Mouse (Mus musculus) liver, embryonic 14.5 days (tissue): Measurements from ENCODE around the gene Ankmy2. TPM values are rescaled to one million over a fixed set of nuclear protein-coding genes. Genes with fewer than 3 reads are reported as not detected.

ENCODE experiments used
- ATAC-seq: fragments of 200-750 bp; cut with Nextera tagmentation; 2 replicates; pipeline ENCODE4 v1.8.0; 2017; ENCODE audit warnings: moderate number of reproducible peaks, mild to moderate bottlenecking, moderate library complexity; ENCODE audit not compliant: insufficient read depth
- DNase-seq, 3 experiments: peaks; one replicate each; pipeline ENCODE4 v3.0.0-alpha.2; 2012 to 2013; ENCODE audit warnings: low read depth in 3 of 3, low spot score in 3 of 3
- H3K27ac ChIP-seq: fragments of 300-500 bp; sonication (generic); 2 replicates; pipeline ENCODE4 v1.5.1; 2014; ENCODE audit warnings: moderate library complexity, mild to moderate bottlenecking, control low read depth, inconsistent platforms
- H3K27me3 ChIP-seq: fragments of 300-500 bp; sonication (generic); 2 replicates; pipeline ENCODE4 v1.6.1; 2014; ENCODE audit warnings: mild to moderate bottlenecking, low read length, moderate library complexity; ENCODE audit not compliant: control insufficient read depth, insufficient read depth
- H3K36me3 ChIP-seq: fragments of 300-500 bp; sonication (generic); replicated peaks from 2 replicates; pipeline ENCODE4 v1.6.1; 2014; ENCODE audit warnings: low read depth; ENCODE audit not compliant: control insufficient read depth, insufficient read depth
- H3K4me1 ChIP-seq, 2 experiments: fragments of 200-500 bp in 1 of 2; fragments of 300-500 bp in 1 of 2; sonication (generic) in 1 of 2; replicated peaks; 2 replicates each; pipeline ENCODE4 v1.6.1; 2012 to 2014; ENCODE audit warnings: antibody characterized with exemption in 1 of 2, inconsistent platforms in 1 of 2, low read length in 1 of 2; ENCODE audit not compliant: control insufficient read depth in 2 of 2, insufficient read depth in 2 of 2
- H3K4me2 ChIP-seq: fragments of 300-500 bp; sonication (generic); 2 replicates; pipeline ENCODE4 v1.6.1; 2014; ENCODE audit warnings: low read depth, mild to moderate bottlenecking, control low read depth, moderate library complexity
- H3K4me3 ChIP-seq, 2 experiments: fragments of 200-500 bp in 1 of 2; fragments of 300-500 bp in 1 of 2; sonication (generic) in 1 of 2; 2 replicates each; pipeline ENCODE4 v1.5.1; 2012 to 2014; ENCODE audit warnings: low read depth in 2 of 2, low read length in 2 of 2, mild to moderate bottlenecking in 2 of 2, control low read depth in 1 of 2, inconsistent platforms in 1 of 2, moderate library complexity in 1 of 2; ENCODE audit not compliant: insufficient read depth in 1 of 2
- H3K9ac ChIP-seq: fragments of 300-500 bp; sonication (generic); replicated peaks from 2 replicates; pipeline ENCODE4 v1.6.1; 2014; ENCODE audit warnings: mild to moderate bottlenecking, control low read depth, moderate library complexity
- H3K9me3 ChIP-seq: fragments of 300-500 bp; sonication (generic); 2 replicates; pipeline ENCODE4 v1.6.1; 2016; ENCODE audit warnings: low read length, mixed read lengths; ENCODE audit not compliant: control insufficient read depth
- CTCF ChIP-seq: IDR thresholded peaks from 2 replicates; pipeline ENCODE4 v1.5.1; 2016; ENCODE audit warnings: antibody characterized with exemption, low read depth, control low read depth
- EP300 ChIP-seq: IDR thresholded peaks from 2 replicates; pipeline ENCODE4 v1.6.1; 2016; ENCODE audit warnings: antibody characterized with exemption, low read depth
- WGBS: fragments of 180-500 bp; shearing (Covaris S2); extraction: QIAGEN DNeasy Blood & Tissue Kit; methylation state at CpG from one replicate; pipeline ENCODE4 v1.1.7; 2014; ENCODE audit not compliant: insufficient replicate concordance; 5-methylcytosine and 5-hydroxymethylcytosine counted together
- polyA plus RNA-seq, 2 experiments: library from polyadenylated mRNA; depleted of rRNA in 1 of 2; stranded (reverse) in 1 of 2; unstranded in 1 of 2; fragments of >200 nt; fragmentation: Nextera tagmentation in 1 of 2; extraction: Ambion mirVana in 1 of 2; gene quantifications; 2 replicates each; pipeline versions ENCODE4 v1.2.1 to v1.2.3; 2012 to 2014

Ankmy2 gene
- polyA plus RNA-seq (2012; rRNA removed), result 2.4 and 4.4 TPM in 2 replicates
- 8.0 and 8.3 TPM in 2 replicates for polyA plus RNA-seq (2014; fragmentation: Nextera tagmentation; extraction: Ambion mirVana)

GRCm38 (mm10) chr12:36156637-36157303 lies at the start of gene Ankmy2:
TSS of gene Ankmy2 (plus strand) at chr12:36157114.
- peak within 1 kb of the TSS; percentile 53 for H3K27ac ChIP-seq
- no peaks in the 10 kb centered on the region for H3K27me3 ChIP-seq
- under 1% methylated on average over 42 of the region's 42 CpGs for WGBS
- H3K9me3 ChIP-seq, result no peaks in the 10 kb centered on the region
- TF ChIP-seq EP300 (no peak), CTCF (no peak)
- peaks cover 3 to 18% of the 10 kb centered on the region in 2 experiments; a peak in 3 of 4 replicates for H3K4me1 ChIP-seq
- peak within 1 kb of the TSS; percentile 86 for H3K4me2 ChIP-seq
- peak within 1 kb of the TSS; percentile 75 for H3K9ac ChIP-seq
- H3K36me3 ChIP-seq, result no peaks in the 10 kb centered on the region
- H3K4me3 ChIP-seq, result peak within 1 kb of the TSS; percentile 72 to 82
- ATAC-seq (peak; percentile 96), DNase-seq (peak; percentile 84 to 88 (median 85))

GRCm38 (mm10) chr12:36108442-36108841 lies 48.5 kb upstream of the Ankmy2 start:
- DNase-seq (no peak), ATAC-seq (no peak)
- Histone ChIP-seq H3K4me1 (no peaks in the 10 kb centered on the region), H3K9me3 (no peaks in the 10 kb centered on the region), H3K27me3 (no peaks in the 10 kb centered on the region), H3K4me3 (no peak overlapping the region), H3K36me3 (peaks cover 22% of the 10 kb centered on the region), H3K9ac (no peak overlapping the region), H3K4me2 (no peak overlapping the region), H3K27ac (no peak overlapping the region)
- WGBS, result 83% methylated on average over 5 of the region's 5 CpGs
- no peak for TF ChIP-seq CTCF
- TF ChIP-seq EP300, result no peak

- H3K27ac ChIP-seq, result no peak overlapping the region
- WGBS, result 77% methylated on average over 5 of the region's 5 CpGs
- H3K4me1 ChIP-seq, result no peaks in the 10 kb centered on the region
- H3K27me3 ChIP-seq, result no peaks in the 10 kb centered on the region
- H3K36me3 ChIP-seq, result peaks cover 19% of the 10 kb centered on the region
- DNase-seq (no peak), ATAC-seq (no peak)
- H3K4me3 ChIP-seq, result no peak overlapping the region
- TF ChIP-seq EP300 (no peak), CTCF (no peak)
- no peaks in the 10 kb centered on the region for H3K9me3 ChIP-seq
- no peak overlapping the region for H3K9ac ChIP-seq
- no peak overlapping the region for H3K4me2 ChIP-seq
Observed at GRCm38 (mm10) chr12:36110457-36110856, 46.5 kb upstream of the Ankmy2 start.

- Histone ChIP-seq H3K27me3 (no peaks in the 10 kb centered on the region), H3K9me3 (no peaks in the 10 kb centered on the region), H3K4me3 (no peak overlapping the region), H3K27ac (no peak overlapping the region), H3K9ac (no peak overlapping the region), H3K4me2 (no peak overlapping the region), H3K4me1 (no peaks in the 10 kb centered on the region), H3K36me3 (peaks cover 19% of the 10 kb centered on the region)
- TF ChIP-seq EP300 (no peak), CTCF (no peak)
- 79% methylated on average over 5 of the region's 5 CpGs for WGBS
- DNase-seq (no peak), ATAC-seq (no peak)
Observed at GRCm38 (mm10) chr12:36111110-36111509, 45.8 kb upstream of the Ankmy2 start.

- Histone ChIP-seq H3K4me2 (no peak overlapping the region), H3K9ac (no peak overlapping the region), H3K9me3 (no peaks in the 10 kb centered on the region), H3K4me3 (no peak overlapping the region), H3K27me3 (no peaks in the 10 kb centered on the region), H3K27ac (no peak overlapping the region), H3K4me1 (no peaks in the 10 kb centered on the region), H3K36me3 (peaks cover 18% of the 10 kb centered on the region)
- no peak for TF ChIP-seq EP300
- TF ChIP-seq CTCF, result no peak
- DNase-seq, result no peak
- no peak for ATAC-seq
- WGBS, result 84% methylated on average over 3 of the region's 3 CpGs
Observed at GRCm38 (mm10) chr12:36112081-36112480, 44.8 kb upstream of the Ankmy2 start.
